8 mouse cellular contexts compared by ENCODE assay signal in the genomic region with DNA sequence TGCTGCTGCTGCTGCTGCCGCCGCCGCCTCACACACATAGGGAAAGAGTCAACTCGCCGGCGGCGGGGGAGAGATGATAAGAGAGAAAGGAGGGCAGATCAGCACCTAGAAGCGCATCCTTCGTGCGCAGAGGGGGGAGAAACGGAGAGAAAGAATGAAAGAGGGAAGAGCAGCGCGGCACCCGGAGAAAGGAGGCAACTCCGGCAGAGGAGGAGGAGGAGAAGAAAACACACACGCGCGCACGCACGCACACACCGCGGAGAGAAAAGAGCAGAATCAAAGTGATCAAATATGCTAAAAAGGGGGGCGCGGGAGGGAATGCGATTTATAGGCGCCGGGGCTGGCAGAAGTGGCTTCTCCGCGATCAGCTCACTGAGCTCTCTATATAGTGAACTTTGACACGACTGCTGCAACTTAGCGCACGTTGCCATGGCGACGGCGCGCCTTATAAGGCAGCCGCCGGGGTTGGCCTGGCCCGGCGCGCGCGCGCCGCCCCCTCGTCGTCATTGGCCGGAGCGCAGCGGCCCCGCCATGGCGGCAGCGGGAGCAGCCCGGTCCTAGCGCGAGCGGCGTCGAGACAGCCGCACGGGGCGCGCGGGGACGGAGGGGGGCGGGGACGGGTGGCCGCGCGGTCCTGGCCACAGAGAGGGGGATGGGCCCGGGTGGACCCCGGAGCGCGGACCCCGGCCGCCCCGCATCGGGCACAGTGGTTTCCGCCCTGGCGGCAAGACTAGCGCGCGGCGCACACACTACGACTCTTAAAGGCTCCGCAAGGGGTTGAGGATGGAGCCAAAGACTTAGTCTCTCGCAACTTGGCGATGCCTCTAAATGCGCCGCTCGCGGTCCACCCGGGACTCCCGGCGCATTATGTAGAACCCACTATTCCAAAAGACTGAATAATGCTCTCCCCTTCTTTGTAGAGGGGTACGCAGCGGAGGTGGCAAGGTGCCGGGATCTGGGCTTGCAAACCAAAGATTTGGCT. TPM values are rescaled to one million over a fixed set of nuclear protein-coding genes. Genes with fewer than 3 reads are reported as not detected.
DNase-seq lines count a peak whose midpoint lies in the region; ATAC-seq lines count a peak whose summit lies in the region.

No protein-coding gene starts in this region.

- intact Hi-C loops in gastrocnemius, postnatal 36 days (cut with DNase I): loop anchor here (10.0 kb wide), 1 partner anchor 1343 kb away; no protein-coding TSS in a partner anchor
- intact Hi-C loops in left cerebral cortex, postnatal 14 days (cut with DNase I): no loop called here

- H3K27me3 ChIP-seq in intestine, embryonic 15.5 days (replicated peaks): no peaks in the 10 kb centered on the region

- peaks cover 9% of the 10 kb centered on the region for H3K4me1 ChIP-seq in intestine, embryonic 15.5 days (replicated peaks)

- under 1% methylated on average over 97 of the region's 98 CpGs for WGBS in intestine, embryonic 15.5 days

- peak; percentile 88 for ATAC-seq in intestine, embryonic 15.5 days

- H3K9me3 ChIP-seq in intestine, embryonic 15.5 days: no peaks in the 10 kb centered on the region

- peak overlapping the region; percentile 86 for H3K4me2 ChIP-seq in intestine, embryonic 15.5 days (replicated peaks)

- no peaks in the 10 kb centered on the region for H3K36me3 ChIP-seq in intestine, embryonic 15.5 days

- peak overlapping the region; percentile 99 for H3K27ac ChIP-seq in intestine, embryonic 15.5 days

- H3K9ac ChIP-seq in intestine, embryonic 15.5 days: peak overlapping the region; percentile 90

- H3K4me3 ChIP-seq in intestine, embryonic 15.5 days (replicated peaks): peak overlapping the region; percentile 76

- DNase-seq in spleen, postnatal 4 days (ENCODE audit: low spot score in 2 of 2): peak; percentile 33 to 62
- no peak for DNase-seq in spleen, postnatal 14 days (ENCODE audit: low spot score in 2 of 2)
- DNase-seq in embryo, embryonic 11.5 days (ENCODE audit: low read depth, low spot score): peak; percentile 98
- DNase-seq in gastrocnemius, postnatal 36 days: peak; percentile 83 to 85
- DNase-seq in left cerebral cortex, postnatal 14 days (ENCODE audit: low spot score in 2 of 2): peak; percentile 83
- DNase-seq in mesoderm, embryonic 11.5 days (ENCODE audit: low read depth, low spot score): peak; percentile 99
- peak; percentile 98 for DNase-seq in skeletal muscle tissue, adult 2 months (ENCODE audit: low read depth, low spot score)

RNA-seq across cellular contexts. Expression of gene Nr2f2, which starts 4.9 kb away (rescaled TPM):
- 10 to 100 TPM; 12.7 to 19.4 TPM for total RNA-seq in gastrocnemius, postnatal 36 days (2021)
- 39.4 and 46.3 TPM in 2 replicates for polyA plus RNA-seq in intestine, embryonic 15.5 days (2015; fragmentation: Nextera tagmentation; extraction: Ambion mirVana)
- total RNA-seq in left cerebral cortex, postnatal 14 days (2021): 10 to 100 TPM; 36.7 to 46.6 TPM

Comparison
In these comparisons a context has a peak if more than half of its experiments do, and no peak if none do; other contexts are left out.
1. DNase-seq: peak in spleen, postnatal 4 days (2 of 2), embryo, embryonic 11.5 days (single experiment), gastrocnemius, postnatal 36 days (2 of 2), left cerebral cortex, postnatal 14 days (2 of 2), mesoderm, embryonic 11.5 days (single experiment) and skeletal muscle tissue, adult 2 months (single experiment); none in spleen, postnatal 14 days (0 of 2).